Mouse (Mus musculus): ENCODE results near the gene Uty.

Uty gene

DNA sequence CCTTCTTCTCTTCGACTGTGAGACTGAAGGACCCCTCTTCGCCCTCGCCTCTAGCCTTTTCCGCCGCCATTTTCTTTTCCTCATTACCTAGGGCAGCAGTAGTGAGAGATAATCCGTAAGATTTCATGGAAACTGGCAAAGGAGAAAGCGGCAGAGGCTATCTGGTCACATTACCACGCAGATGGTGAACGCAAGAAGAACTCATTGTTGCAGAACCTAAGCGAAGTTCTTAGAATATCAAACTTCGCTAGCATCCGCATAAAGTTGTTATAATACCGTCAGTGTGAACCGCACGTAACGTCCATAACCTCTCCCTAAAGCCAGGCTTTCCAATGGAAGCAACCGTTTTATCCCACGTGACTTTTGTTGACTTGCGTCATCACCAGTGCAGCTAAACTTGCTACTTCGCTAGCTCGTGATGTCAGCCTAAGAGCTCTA is at the start of gene Uty:
TSS of gene Uty (minus strand) at position 334 of the 438 bp plus-strand sequence.
- DNase-seq (ENCODE audit: low spot score) = peak; percentile 86

DNA sequence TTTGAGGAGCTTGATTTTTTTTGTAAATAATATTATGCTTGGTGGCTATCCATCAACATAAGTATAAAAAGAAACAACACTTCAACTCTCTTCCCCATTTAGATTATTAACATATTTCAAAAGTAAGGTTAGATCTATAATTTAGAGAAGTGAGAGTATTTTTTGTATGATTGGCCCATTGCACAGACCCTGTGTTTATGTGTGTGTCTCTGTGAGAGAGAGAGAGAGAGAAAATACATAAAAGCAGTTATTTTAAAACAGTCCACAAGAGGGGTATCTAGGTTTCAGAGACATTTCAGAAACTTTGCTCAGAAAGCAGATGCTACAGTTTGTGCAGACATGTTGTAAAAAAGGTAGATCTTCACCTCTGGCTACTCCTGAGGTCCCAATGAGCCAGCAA is 48.1 kb upstream of the Uty start:
- no peak for DNase-seq (ENCODE audit: low spot score)

DNA sequence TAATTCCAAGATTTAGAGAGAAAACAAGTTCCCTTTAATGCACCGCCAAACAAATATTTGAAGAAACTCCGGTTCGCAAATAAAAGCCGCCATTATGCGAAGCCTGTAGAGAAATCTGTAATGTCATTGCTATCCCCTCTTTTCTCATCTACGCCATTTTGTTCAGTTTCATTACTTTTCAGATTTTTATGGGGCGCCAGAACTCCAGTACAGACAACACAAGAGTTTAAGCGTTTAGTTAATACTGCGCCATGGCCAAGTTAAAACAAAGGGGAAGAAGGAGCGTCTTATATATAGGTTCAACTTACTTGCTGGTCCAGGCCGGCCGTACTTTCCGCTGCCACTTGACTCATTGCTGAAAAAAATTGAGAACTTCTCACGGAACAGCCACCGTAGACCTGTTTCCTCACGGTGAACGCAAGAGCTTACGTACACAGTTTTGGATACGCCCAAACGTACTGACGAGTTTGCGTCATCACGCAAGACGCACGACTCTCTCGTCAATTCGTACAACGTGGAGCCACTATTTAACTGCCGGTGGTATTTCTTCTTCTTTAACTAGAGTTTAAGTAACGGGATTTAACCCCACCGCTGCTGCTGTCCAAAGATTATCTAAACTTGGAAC is 40.7 kb upstream of the Uty start, which contains the start of gene Ddx3y:
TSS of gene Ddx3y (minus strand) at position 459 of the 625 bp plus-strand sequence.
- DNase-seq (ENCODE audit: low spot score) = peak; percentile 86

DNA sequence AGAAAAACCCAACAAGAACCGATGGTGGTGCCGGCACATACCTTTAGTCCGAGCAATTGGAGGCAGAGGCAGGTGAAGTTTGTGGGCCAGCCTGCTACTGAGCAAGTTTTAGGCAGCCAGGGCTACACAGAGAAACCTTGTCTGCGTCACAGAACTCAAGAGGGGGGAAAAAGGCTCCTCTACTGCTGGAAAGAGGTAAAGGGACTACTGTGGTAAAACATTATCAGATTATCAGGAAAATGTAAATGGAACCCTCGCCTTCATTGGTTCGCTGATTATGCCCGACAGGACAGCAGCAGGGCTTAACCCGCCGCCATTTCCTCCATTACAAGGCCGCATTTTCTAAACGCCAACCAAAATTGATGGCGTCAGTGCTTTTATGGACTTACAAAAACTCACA is 40.2 kb upstream of the Uty start:
- DNase-seq (ENCODE audit: low spot score) = peak; percentile 30

DNA sequence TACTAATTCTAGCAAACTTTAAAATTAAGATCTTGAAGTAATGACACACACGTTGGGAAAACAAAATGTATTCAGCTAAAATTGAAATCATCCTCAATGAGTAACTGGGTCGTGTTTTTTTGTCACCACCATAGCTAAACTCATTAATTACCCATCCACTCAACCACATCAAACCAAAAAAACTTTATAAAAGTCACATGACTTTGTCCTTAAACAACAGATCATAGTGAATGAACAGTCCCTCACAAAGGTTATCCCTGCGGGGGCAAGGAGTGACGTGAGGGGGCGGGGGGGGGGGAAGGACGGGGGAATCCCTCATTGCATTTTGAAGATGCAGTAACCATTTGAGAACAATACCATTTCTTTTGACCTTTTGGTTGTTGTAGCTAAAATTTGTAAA is 558 bp upstream of the Uty start:
- no peak for DNase-seq (ENCODE audit: low spot score)

DNA sequence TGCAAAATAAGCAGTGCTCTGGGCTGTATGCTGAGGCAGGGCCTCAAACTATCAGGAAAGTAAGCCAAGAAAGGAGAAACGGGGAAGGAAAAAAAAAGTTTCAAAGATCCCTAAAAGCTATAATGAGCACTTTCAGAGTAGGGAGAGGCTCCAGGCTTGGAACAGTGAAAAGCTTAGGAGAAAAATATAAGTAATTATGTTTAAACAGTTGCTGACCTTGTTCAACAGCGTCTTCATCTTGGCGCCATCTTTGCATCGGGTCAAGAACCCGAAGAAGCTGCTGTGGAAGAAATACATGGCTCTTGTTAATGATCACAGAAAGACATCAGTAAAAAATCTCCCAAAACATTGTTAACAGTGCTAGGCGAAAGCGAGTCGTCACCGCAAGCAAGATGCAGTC is 619 bp downstream of the Uty start:
- no peak for DNase-seq (ENCODE audit: low spot score)

DNA sequence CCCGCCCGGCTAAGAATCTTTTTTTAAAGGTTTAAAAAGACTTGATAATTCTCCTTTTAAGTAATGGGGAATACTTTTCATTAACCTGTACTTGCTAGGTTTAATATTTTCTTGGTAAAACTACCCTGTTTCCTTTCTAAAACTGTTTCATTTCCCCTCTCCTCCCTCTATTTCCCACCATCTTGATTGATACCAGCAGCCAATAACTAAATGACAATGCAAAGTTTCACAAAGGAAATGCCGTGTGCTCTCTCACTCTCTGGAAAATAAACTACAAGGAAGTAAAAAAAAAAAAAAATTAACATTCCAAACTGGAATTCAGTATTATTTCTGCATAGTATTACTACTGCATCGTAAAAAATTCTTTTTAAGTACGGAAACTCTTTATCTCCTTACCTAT is 1.1 kb downstream of the Uty start:
- no peak for DNase-seq (ENCODE audit: low spot score)

DNA sequence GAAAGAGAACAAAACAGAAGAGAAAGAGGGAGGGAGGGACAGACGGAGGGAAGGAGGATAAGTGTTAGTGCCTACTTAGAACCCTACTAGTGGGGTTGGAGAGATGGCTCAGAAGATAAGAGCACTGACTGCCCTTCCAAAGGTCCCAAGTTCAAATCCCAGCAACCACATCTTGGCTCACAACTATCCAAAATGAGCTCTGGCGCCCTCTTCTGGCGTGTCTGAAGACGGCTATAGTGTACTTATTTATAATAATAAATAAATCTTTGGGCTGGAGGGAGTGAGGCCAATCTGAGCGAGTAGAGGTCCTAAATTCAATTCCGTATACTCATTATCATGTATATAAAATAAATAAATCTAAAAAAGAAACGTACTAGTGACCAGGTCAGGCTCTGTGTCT is 25.6 kb downstream of the Uty start:
- peak; percentile 13 for DNase-seq (ENCODE audit: low spot score)

DNA sequence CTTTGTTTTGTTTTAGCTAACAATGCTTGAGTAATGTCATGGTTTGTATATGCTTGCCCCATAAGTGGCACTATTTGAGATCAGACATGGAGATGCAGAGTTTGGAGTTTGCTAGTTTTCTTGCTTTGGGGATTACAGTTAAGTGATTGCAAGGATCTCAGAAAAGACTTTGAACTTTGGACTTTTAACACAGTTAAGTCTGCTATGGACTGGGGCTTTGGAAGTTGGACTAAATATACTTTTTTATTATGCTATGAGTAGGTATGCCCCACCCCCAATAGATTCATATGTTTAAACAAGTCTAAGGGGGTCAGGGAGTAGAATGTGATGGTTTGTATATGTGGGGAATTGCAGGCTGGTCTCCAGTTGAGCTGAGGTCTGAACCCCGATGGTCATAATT is 67.1 kb downstream of the Uty start:
- DNase-seq (ENCODE audit: low spot score) = no peak

DNA sequence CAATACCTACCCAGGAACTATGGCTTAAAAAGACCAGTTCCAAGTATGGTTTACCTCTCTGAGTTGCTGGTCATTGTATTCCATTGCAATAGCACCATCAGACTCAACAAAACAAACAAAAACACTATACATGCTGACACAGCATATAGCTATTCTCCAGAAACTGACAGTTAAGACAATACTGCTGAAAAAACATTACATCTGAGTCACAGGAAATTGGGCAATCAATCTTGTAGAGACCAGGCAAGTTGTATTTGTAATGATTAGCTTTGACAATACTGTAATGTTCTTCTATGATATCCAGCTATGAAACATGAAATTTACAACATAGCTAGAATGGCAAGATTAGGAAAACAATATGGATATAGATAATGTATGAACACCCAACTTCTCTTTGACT is 82.5 kb downstream of the Uty start:
- DNase-seq (ENCODE audit: low spot score) = no peak

DNA sequence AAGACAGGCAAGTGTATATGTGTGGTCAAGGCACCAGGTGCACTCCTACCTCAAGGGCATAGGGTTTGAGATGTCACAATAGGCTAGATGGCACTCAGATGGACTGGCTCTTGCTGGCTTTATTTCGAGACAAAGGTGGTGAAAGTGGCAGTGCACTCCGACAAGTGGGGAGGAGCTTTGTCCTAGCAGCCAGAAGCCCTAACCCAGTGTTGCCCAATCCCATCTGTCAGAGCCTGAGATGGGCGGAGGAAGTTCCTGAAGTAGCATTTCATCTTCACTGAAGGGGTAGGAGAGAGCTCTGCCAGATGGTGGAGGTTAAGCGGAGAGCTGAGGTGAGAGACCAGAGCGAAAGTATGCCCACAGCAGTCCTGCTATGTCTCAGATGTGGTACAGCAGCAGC is 129.4 kb downstream of the Uty start:
- no peak for DNase-seq (ENCODE audit: low spot score)

DNA sequence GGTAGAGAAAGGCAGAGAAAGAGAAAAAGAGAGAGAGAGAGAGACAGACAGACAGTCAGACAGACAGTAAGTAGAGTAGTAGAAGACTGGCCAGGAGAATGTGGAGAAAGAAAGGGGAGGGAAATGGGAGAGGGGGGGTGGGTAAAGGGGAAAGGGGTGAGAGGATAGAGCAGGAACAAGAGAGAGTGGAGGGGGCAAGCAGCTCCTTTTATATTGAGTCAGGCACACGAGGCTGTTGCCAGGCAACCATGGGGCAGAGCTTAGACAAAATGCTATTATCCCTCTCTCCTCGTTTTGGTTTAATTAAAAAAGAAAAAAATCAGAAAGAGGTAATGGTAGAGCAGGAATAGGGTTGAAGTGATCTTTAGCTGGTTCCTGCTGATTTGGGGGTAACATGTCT is 131.5 kb downstream of the Uty start:
- no peak for DNase-seq (ENCODE audit: low spot score)
